Mouse (Mus musculus): ENCODE results near the gene Ccdc130. TPM values are rescaled to one million over a fixed set of nuclear protein-coding genes. Genes with fewer than 3 reads are reported as not detected.

The Ccdc130 gene
- polyA plus RNA-seq, 2 experiments from 2014 or later: 32.2 to 45.4 TPM

DNA sequence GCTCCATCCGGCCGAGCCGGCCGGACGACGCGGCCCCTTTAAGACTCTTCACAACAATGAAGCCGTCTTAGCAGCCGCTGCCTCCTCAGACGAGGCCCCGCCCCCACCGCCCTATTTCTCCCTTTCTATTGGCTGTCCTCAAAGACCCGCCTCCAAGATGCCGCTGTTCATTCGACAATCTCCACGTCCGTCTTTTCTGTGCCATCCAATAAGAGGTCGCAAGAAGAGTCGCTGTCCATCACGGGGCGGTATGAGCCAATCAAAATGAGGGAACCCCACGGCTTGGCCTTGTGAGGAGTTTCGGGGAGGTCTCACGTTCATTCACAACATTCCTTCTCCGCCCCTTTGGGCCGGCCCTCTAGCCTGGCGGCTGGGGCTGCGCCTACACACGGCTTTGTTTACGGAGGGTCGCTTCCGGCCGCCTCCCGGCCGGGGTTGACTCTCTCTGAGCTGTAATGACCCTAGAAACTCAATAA, 33.1 kb downstream of the Ccdc130 start, which contains the start of gene Zswim4:
Zswim4 (minus strand) TSS at position 58 of the 476 bp plus-strand sequence.
- peak; percentile 99 for ATAC-seq

DNA sequence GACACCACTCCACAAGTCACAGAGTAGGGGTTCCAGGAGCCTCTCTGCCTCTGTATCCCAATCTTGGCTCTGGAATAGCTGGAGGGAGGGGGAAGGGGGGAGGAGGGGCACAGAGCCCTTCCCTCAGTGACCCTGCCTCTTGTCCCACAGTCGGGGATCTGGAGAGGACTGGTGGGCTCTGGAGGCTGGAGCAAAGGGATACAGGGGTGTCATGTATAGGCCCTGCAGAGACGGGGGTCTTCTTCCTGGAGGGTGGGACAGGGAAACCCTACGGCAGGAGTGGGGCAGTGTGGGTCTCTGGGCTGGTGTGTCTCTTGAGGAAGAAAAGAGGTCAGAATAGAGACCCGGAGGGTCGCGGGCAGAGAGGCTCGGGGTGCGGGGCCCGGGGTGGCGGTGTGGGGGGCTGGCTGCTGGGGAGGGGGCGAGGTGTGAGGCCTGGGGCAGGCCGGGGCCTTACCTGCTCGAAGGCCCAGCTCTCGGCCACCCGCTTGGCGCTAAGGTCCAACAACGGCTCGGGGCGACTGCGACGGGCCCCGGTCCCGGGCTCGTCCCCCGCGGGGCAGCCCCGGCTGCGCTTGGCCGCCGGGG, 33.7 kb downstream of the Ccdc130 start:
- no peak for ATAC-seq

DNA sequence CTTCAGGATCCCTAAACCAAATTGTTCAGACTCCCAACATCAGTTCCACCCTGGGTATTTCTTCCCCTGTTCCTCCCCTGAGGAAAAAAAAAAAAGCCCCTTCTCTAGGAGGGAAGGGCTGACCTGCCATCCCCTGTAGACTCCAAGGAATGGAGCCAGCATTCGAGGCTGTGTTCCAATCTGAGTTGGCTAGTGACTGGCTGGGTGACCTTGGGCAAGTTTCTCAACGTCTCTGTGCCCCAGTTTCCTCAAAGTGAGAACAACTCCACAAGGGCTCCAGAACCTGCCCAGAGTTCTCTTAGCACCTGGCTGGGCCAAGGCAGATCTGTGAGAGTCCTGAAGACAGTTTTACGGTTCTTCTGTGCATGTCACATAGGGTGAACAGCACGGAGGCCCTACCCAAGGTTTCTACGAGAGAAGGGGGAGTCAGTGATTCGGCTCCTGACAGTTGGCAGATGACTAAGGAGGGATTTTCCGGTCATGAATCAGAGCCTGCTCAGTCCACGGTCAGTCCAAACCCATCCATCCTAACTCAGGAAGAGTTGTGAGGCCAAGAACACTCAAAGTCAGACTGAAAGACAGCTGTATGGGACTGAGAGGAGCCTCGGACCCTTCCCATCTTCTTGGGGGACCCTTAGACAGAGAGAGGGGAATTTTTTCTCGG, 34.3 kb downstream of the Ccdc130 start:
- no peak for ATAC-seq

DNA sequence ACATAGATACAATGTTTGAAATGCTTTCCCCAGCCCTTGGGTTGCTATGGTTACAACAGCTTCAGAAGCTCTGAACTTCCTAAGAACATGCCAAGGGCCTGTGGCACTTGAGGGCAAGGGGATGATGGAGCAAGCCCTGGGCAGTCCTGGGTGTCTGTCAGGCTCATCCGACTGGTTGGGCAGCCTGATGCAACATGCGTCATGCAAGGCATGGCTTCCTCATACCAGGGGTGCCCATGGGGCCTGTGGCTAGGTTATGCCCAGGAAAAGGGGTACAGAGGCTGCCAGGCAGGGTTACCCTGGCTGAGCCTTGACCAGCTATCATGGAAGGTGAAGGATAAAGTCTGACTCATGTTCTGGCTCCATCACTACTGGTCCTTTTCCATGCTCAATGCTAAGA, 37.1 kb downstream of the Ccdc130 start:
- no peak for ATAC-seq

DNA sequence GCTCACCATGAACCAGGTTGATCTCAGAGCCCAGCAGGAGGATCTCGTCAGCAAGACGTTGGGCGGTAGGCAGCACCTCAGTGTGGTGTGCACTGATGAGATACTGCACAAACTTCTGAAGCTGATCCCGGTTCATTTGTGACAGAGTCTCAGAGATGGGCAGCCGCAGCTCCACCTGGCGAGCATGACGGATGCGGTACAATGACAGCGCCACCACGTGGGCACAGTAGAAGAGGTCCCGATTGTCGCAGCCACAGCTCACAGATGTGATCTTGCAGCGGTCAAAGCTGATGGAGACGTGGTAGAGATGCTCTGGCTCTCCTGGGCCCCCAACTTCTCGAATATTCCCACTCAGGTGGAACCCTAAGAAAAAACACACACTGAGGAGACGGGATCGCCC, 39.4 kb downstream of the Ccdc130 start:
- no peak for ATAC-seq

DNA sequence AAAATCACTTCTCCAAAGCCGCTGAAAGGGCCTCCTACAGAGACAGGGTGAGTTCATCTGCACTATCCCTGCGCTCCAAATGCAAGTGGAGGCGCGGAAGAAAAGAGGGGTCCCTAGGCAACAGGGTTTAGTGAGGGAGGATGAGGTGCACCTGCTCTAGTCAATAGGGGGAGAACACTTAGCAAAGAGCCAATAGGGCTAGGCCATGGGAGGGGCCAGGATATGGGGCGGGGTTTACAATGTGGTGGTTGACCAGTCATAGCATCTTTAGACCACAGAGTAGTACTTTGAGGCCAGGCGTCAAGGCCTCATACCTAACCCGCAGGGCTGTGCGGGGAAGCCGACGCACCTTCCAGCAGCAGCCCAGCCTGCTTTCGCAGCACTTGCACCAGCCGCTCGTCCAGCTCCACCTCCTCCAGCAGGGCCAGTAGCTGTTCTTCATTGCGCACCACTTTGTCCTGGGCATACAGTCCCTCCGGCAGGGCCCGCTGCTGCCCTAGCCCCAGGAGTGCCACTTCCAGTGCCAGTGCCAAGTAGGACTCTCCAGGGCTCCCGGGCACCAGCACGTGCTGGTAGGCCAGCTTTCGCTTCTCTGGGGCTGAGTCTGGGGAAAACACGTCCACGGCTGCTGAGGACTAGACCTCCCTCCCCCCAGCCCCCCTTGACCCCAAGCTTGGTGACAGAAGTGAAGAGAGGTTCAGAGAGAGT, 46.7 kb downstream of the Ccdc130 start:
- ATAC-seq: no peak

DNA sequence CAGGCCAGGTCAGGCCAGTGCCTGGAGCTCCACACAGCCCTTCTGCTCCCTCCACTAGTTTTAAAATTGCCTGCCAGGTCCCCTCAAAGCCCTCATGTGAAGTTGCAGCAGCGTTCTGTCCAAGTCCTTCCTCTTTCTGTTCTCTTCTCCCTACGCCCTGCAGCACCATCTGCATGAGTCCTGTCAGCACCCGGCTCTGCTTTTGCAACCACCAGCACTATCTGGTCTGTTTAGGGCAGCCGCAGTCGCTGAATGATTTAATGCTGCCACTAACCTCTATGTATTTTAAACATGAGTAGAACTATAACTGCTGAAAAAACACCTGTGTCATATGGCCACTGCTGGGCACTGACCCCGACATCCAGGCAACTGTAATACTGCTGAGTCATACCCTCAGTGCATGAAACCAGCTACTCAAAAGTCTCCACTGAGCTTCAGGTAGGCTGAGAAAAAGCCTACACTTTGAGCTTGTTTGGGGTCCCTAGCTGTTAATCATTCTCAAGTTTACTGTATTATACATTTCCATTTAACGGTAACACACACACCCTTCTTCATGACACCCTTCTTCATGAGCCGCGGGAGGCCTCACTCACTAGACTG, 47.5 kb downstream of the Ccdc130 start:
- no peak for ATAC-seq

DNA sequence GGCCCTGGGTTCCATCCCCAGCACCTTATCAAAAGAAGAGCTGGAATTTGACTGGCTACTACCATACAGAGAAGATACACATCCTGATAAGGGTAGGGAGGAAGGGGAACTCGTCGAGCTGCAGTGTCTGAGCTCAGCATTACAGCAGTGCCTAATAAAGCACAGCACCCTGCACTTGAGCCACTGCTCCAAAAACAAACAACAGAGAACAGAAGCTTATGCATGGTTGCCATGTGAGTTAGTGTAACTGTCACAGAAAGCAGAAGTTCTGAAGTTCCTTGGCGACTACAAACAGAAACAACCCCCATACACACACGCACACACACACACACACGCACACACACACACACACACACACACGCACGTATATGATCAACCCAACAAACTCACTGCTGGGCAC, 50.1 kb downstream of the Ccdc130 start:
- no peak for ATAC-seq

DNA sequence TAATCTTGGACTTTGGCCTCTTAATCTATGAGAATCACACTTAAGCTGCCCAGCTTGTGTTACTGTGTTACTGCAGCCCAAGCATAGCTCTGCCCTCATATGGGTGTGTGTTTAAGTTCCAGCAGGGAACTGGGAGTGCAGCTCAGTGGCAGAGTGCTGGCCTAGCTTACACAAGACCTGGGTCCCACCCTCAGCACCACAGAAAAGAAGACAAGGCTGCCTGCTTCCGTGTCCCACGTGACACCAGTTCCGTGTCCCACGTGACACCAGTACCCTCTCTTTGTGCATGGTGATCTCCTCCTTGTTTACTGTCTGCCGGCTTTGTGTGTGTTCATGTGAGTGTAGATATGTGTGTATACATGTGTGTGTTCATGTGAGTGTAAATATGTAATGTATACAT, 52.0 kb downstream of the Ccdc130 start:
- ATAC-seq: no peak

DNA sequence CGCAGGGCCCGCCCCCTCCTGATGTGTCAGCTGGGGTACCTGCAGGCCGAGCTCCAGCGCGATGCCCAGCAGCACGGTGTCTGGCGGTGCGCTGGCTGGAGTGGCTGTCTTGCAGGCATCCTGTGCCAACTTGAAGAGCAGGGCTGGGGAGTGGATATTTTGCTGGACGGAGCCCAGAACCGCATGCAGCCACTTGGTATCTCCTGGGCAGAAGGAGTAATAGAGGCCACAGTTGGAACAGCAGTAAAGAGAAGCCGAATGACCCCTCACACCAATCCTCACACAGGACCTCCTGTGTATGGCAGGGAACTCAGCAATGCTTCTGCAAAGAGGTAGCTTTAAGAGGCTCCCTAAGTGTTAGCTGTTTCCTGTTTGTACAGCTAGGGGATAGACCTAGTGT, 53.0 kb downstream of the Ccdc130 start:
- ATAC-seq: no peak

DNA sequence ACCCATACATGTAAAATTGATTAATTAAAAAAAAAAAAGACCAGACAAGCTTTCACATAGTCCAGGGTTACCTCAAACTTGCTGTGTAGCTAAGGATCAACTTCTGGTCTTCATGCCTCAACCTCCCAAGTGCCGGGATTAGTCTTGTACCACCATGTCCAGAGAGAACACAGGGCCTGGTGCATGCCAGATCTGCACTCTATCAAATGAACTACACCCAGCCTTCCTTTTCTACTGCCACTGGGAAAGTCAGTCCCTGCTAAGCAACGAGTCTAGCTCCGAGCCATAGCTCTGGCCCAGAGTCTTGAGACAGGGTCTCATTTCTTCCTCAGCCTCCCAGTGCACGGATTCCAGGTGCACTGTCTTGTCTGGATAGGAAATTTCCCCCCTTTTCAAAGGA, 56.9 kb downstream of the Ccdc130 start:
- no peak for ATAC-seq

DNA sequence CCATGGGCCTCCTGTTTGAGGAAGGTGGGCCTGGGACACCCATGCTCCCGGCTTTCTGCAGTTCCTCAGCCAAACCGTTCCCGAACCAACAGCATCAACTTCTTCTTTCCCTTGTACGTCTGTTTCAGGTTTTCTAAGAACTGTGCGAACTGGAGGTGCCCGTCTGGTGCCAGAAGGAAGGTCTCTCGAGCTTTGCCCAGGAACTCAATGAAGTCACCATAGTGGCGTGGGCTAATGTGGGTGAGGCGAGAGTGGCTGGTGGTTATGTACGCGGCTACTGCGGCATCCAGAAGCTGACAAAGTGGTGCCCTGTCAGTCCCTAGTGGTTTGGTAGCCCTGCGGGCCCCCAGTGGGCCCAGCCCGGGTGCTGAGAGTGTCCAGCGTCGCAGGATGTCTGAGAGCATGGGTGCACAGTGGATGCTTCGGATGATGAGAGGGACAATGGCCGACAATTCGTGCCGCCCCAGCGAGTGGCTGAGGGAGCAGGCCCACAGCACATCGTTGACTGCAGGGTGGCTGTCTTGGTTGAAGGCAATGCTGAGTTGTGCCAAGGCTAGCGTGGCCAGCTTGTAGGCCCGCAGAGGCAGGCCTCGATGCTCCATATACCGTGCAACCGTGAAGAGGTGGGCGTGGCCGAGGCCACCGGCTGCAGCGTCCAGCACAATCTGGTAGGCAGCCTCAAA, 58.2 kb downstream of the Ccdc130 start:
- no peak for ATAC-seq

DNA sequence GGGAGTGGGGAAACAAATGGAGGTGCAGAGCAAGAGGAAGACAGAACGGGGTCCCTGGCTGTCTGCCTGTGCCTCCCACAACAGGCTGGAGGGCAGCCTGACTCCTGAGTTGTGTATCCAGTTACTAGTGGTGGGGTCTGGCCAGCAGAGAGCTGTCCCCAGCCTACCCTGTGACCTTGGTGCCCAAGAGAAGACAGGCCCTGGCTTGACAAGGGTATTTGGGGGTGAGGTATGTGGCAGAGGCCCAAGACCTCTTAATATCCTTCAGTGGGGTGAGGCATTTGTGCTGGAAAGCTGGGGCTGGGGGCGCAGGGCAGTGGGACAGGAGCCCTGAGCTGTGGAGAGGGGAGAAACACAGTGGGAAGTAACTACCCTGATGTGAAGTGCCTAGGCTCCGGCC, 59.0 kb downstream of the Ccdc130 start:
- no peak for ATAC-seq

DNA sequence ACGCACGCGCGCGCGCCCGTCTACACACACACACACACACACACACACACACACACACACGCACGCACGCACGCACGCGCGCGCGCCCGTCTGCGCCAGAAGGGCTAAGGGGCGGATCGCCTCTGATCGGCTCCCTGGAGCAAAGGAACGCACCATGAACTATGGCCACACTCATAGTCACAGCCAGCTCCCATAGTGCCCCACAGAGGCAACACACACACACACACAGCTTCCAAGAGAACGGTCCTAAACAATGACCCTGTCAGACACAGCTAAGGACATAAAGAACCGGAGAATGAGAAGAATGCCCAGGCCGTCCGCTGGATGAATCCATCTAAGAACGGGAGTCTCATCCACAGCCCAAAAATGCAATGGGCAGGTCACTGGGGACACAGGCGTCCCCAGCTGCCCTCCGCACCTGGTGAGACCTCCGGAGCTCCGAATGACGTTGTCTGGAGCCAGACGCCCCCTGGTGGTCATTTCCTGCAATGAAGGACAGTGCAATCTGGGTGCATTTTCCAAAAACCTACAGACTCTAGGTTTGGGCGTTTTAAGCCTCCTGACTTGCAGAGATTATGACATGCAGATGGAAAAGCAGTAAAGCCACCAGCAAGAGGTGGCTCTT, 59.9 kb downstream of the Ccdc130 start:
- ATAC-seq: peak; percentile 47

DNA sequence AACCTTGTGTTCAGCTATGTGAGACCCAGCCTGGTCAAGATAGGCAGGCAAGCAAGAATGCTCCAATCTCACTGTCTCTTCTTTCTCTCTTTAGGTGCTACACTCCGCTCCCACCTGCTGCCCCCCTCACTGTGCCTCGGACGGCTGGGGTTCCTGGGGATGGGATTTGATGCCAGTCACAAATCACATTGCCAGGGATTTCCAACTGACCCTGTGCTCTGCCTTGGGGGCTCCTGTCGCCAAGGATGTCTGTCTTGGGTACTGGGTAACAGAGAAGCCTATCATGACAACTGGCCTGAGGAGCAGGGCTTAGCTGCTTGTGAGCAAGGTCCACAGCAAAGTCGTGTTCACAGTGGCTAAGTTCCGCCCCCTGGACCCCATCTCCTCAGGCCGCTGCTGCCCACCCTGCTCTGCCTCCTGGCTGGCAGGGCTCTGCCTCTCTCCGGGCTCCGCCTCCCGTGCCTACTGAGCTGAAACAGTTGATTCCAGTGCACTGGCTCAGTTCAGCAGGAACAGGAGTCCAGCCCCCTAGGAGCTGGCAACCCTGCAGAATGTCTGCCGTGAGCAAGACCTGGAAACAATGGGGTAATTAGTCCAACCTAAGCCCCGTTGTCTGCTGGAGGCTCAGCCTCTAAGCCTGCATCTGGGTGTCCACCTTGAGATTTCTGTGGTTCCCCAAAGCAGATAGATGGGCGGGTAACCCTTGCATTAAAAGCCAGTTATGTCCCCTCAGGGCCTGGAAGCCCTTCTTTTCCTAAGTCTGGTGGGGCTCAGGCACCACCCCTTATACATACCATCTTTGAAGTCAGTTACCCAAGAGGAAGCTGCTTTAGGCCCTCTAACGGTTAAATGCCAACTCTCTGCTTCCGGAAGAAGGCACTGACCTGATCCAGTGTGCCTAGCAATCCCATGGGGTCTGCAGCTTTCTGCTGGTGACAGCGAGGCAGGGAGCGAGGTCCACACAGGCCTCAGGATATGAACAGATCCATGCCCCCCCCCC, 61.5 kb downstream of the Ccdc130 start:
- ATAC-seq: no peak

DNA sequence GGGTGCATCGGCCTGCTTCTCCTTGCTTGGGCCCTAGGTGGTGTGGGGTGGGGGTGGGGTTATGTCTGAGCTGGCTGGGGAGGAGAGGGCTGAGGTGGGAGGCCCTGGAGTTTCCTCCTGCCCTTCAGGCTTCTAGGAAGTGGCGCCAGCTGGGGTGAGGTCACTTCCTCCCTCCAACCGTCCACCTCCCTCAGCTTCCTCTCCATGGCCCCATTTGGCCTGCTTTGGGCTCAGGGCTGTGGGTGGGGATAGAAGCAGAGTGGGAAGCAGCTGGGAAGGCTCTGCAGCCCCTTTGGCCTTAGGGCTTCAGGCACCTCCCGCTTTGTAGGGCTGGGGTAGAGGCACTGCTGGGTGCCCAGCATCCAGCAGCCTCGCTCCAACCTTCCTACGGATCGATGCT, 62.4 kb downstream of the Ccdc130 start:
- ATAC-seq: no peak

Other genes starting within 250 kb of the Ccdc130 start
- gene Palm3, start 248.9 kb downstream of the Ccdc130 start, polyA plus RNA-seq (2017; shearing (Covaris generic)): 1 to 10 TPM; 1.1 to 2.4 TPM
- 100 to 1,000 TPM; 185 to 292 TPM for gene Il27ra, start 227.8 kb downstream of the Ccdc130 start, polyA plus RNA-seq (2017; shearing (Covaris generic))
- 10 to 100 TPM; 44.3 to 60.9 TPM for gene Rln3, start 225.4 kb downstream of the Ccdc130 start, polyA plus RNA-seq (2017; shearing (Covaris generic))
- gene Gm10643, start 205.2 kb downstream of the Ccdc130 start, polyA plus RNA-seq (2017; shearing (Covaris generic)): 1 to 10 TPM in 1 of 2 experiments, under 1 TPM in 1; 0.98 to 1.2 TPM
- 10 to 100 TPM; 11.9 to 12.6 TPM for gene Rfx1, start 203.5 kb downstream of the Ccdc130 start, polyA plus RNA-seq (2017; shearing (Covaris generic))
- gene Dcaf15, start 165.6 kb downstream of the Ccdc130 start, polyA plus RNA-seq (2017; shearing (Covaris generic)): 10 to 100 TPM; 13.9 to 15.9 TPM
- 1 to 10 TPM; 8.2 to 9.0 TPM for gene Podnl1, start 144.4 kb downstream of the Ccdc130 start, polyA plus RNA-seq (2017; shearing (Covaris generic))
- 10 to 100 TPM; 14.9 to 16.0 TPM for gene Cc2d1a, start 122.4 kb downstream of the Ccdc130 start, polyA plus RNA-seq (2017; shearing (Covaris generic))
- 1 to 10 TPM in 1 of 2 experiments, under 1 TPM in 1; 0.40 to 1.2 TPM for gene 4930432K21Rik, start 122.4 kb downstream of the Ccdc130 start, polyA plus RNA-seq (2017; shearing (Covaris generic))
- gene Nanos3, start 85.2 kb downstream of the Ccdc130 start, polyA plus RNA-seq (2017; shearing (Covaris generic)): 1 to 10 TPM in 1 of 2 experiments, not detected in 1; 1.1 TPM
- gene Zswim4, start 33.3 kb downstream of the Ccdc130 start, polyA plus RNA-seq (2017; shearing (Covaris generic)): 1 to 10 TPM; 3.1 to 5.5 TPM
- 100 to 1,000 TPM; 382 to 385 TPM for gene D8Ertd738e, start 20.7 kb downstream of the Ccdc130 start, polyA plus RNA-seq (2017; shearing (Covaris generic))
- gene Mri1, start 13.1 kb downstream of the Ccdc130 start, polyA plus RNA-seq (2017; shearing (Covaris generic)): 10 to 100 TPM; 38.1 to 39.4 TPM
- 10 to 100 TPM in 1 of 2 experiments, 1 to 10 TPM in 1; 5.8 to 10.5 TPM for gene Cacna1a, start 118.1 kb upstream of the Ccdc130 start, polyA plus RNA-seq (2017; shearing (Covaris generic))

Data from activated CD4-positive, CD25-positive, alpha-beta regulatory T cell, adult 4 months (primary cell).